Mouse (Mus musculus): ENCODE measurements around the gene Pax2.

GRCm38 (mm10) chr19:44886475-44886874 lies 130.6 kb downstream of the Pax2 start:
- no peak for TF ChIP-seq CTCF (IDR thresholded peaks at IDR 0.05; ENCODE audit: borderline replicate concordance, extremely low read depth, insufficient read depth, insufficient read length)
- no peak for TF ChIP-seq POLR2A (IDR thresholded peaks at IDR 0.05; ENCODE audit: borderline replicate concordance, extremely low read depth, insufficient read depth, insufficient read length, poor library complexity, severe bottlenecking)
